Comparison of ENCODE assay signal across 8 mouse cellular contexts in the genomic region with DNA sequence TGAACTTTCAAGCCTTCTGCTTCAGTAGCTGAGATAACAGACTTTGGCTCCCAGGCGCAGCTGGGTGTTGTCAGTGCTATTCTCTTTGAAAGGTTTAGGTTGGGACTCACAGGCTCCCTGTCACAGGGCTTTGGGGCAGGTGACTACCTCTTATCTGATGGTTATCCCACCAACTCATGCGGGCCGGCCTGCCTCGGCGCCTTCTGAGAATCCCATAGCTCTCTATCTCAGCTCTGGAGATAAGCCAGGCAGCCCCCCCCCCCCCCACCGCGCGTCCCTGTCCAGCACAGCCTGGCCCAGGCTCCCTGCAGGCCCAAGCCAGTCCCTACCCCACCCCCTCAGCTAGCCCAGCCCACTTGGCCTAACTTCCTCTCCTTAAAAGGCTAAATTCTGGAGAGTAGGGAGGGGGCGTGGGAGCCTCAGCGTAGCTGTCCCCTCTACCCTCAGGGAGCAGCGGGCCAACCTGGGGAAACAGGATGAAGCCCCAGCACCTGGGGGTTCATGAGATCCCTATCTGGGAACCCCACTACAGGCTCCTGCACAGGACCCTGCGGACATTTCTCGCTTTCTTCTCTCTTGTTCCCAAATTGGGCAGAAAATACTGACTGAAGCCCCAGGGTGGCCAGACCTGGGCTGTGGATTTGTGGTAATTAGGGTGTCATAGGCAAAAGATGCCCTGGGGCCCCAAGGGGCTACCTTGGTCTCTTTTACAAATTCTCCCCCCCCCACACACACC. TPM values are rescaled to one million over a fixed set of nuclear protein-coding genes. Genes with fewer than 3 reads are reported as not detected.
DNase-seq lines count a peak whose midpoint lies in the region; ATAC-seq and TF ChIP-seq lines count a peak whose summit lies in the region.

No protein-coding gene starts in this region.

- 21% methylated on average over 13 of the region's 13 CpGs for WGBS in hindbrain, embryonic 16.5 days
- WGBS in liver, embryonic 15.5 days (ENCODE audit: insufficient replicate concordance): 16% methylated on average over 13 of the region's 13 CpGs
- WGBS in stomach, embryonic 14.5 days: 7% methylated on average over 13 of the region's 13 CpGs

- H3K4me3 ChIP-seq in E14TG2a.4 (replicated peaks; ENCODE audit: low read length): peak overlapping the region; percentile 60
- no peak overlapping the region for H3K4me3 ChIP-seq in hindbrain, embryonic 16.5 days (ENCODE audit: low read length)
- H3K4me3 ChIP-seq in liver, embryonic 15.5 days (replicated peaks): no peak overlapping the region
- no peak overlapping the region for H3K4me3 ChIP-seq in stomach, embryonic 14.5 days (ENCODE audit: low read depth, low read length)

- ATAC-seq in erythroid progenitor cell, adult 5-6 weeks (replicated peaks; ENCODE audit: low FRiP score, poor library complexity, severe bottlenecking): 0 out of 2 replicates have a peak, but pooled peaks have one; percentile 13
- peak; percentile 79; the same call in 1 of the 2 replicates for ATAC-seq in hindbrain, embryonic 16.5 days
- peak; percentile 32; the same call in 1 of the 2 replicates for ATAC-seq in liver, embryonic 15.5 days (ENCODE audit: insufficient read depth)
- ATAC-seq in stomach, embryonic 14.5 days (ENCODE audit: insufficient number of reproducible peaks, insufficient read depth, low FRiP score, low read depth): peak; percentile 85

- DNase-seq in adrenal gland, postnatal 10 days: peak; percentile 67
- no peak for DNase-seq in adrenal gland, postnatal 4 days (ENCODE audit: low spot score in 2 of 2)
- no peak for DNase-seq in layer of hippocampus, postnatal 10 days (ENCODE audit: low spot score in 2 of 2)

- no peak overlapping the region for H3K27ac ChIP-seq in hindbrain, embryonic 16.5 days (ENCODE audit: low read depth, low read length)
- peak overlapping the region; percentile 82 for H3K27ac ChIP-seq in liver, embryonic 15.5 days (replicated peaks)
- peak overlapping the region; percentile 77 for H3K27ac ChIP-seq in stomach, embryonic 14.5 days (ENCODE audit: low read length)

- peaks cover 87% of the 10 kb centered on the region for H3K4me1 ChIP-seq in E14TG2a.4 (replicated peaks; ENCODE audit: low read depth, low read length)
- peaks cover 4% of the 10 kb centered on the region for H3K4me1 ChIP-seq in hindbrain, embryonic 16.5 days (ENCODE audit: control insufficient read depth, insufficient read depth, low read depth, low read length)
- peaks cover 95% of the 10 kb centered on the region for H3K4me1 ChIP-seq in liver, embryonic 15.5 days (replicated peaks)
- peaks cover 15% of the 10 kb centered on the region for H3K4me1 ChIP-seq in stomach, embryonic 14.5 days (ENCODE audit: control insufficient read depth, insufficient read depth, low read length)

- no peak for TF ChIP-seq CTCF in E14TG2a.4 (conservative IDR thresholded peaks at IDR 0.05; ENCODE audit: low read length)

- peaks cover 8% of the 10 kb centered on the region; the same call in 1 of the 2 replicates for H3K9me3 ChIP-seq in E14TG2a.4 (ENCODE audit: low read length)
- H3K9me3 ChIP-seq in hindbrain, embryonic 16.5 days (ENCODE audit: control insufficient read depth, low read length): no peaks in the 10 kb centered on the region
- H3K9me3 ChIP-seq in liver, embryonic 15.5 days (replicated peaks): no peaks in the 10 kb centered on the region
- no peaks in the 10 kb centered on the region for H3K9me3 ChIP-seq in stomach, embryonic 14.5 days (ENCODE audit: control insufficient read depth, low read depth, low read length)

- H3K4me2 ChIP-seq in hindbrain, embryonic 16.5 days (ENCODE audit: low read length): no peak overlapping the region
- H3K4me2 ChIP-seq in liver, embryonic 15.5 days: peak overlapping the region; percentile 41
- H3K4me2 ChIP-seq in stomach, embryonic 14.5 days (replicated peaks; ENCODE audit: low read depth, low read length): peak overlapping the region; percentile 8; the same call in 1 of the 2 replicates

- H3K27me3 ChIP-seq in E14TG2a.4 (ENCODE audit: insufficient read depth, low read length): no peaks in the 10 kb centered on the region
- peaks cover 7% of the 10 kb centered on the region; the same call in 1 of the 2 replicates for H3K27me3 ChIP-seq in hindbrain, embryonic 16.5 days (replicated peaks; ENCODE audit: control insufficient read depth, insufficient read depth, low read length)
- no peaks in the 10 kb centered on the region for H3K27me3 ChIP-seq in liver, embryonic 15.5 days
- no peaks in the 10 kb centered on the region for H3K27me3 ChIP-seq in stomach, embryonic 14.5 days (ENCODE audit: control insufficient read depth, insufficient read depth, low read length)

- no peaks in the 10 kb centered on the region for H3K36me3 ChIP-seq in E14TG2a.4 (ENCODE audit: insufficient read depth, low read length)
- H3K36me3 ChIP-seq in hindbrain, embryonic 16.5 days (ENCODE audit: control insufficient read depth, insufficient read depth, low read length): no peaks in the 10 kb centered on the region
- H3K36me3 ChIP-seq in liver, embryonic 15.5 days (replicated peaks): no peaks in the 10 kb centered on the region
- no peaks in the 10 kb centered on the region for H3K36me3 ChIP-seq in stomach, embryonic 14.5 days (ENCODE audit: control insufficient read depth, insufficient read depth, low read length)

- H3K9ac ChIP-seq in hindbrain, embryonic 16.5 days (ENCODE audit: low read depth, low read length): peak overlapping the region; percentile 33; the same call in 1 of the 2 replicates
- peak overlapping the region; percentile 37; the same call in 1 of the 2 replicates for H3K9ac ChIP-seq in liver, embryonic 15.5 days
- H3K9ac ChIP-seq in stomach, embryonic 14.5 days (replicated peaks; ENCODE audit: low read depth, low read length): no peak overlapping the region

RNA-seq across cellular contexts. Expression of gene Actb, which starts 19.8 kb away (rescaled TPM):
- total RNA-seq in adrenal gland, postnatal 10 days (2021): 1,000 to 10,000 TPM; 2,913 to 2,936 TPM
- total RNA-seq in adrenal gland, postnatal 4 days (2021): 1,000 to 10,000 TPM; 3,089 to 3,273 TPM
- 4,902 and 5,552 TPM in 2 replicates for total RNA-seq in erythroid progenitor cell, adult 5-6 weeks (2015; ENCODE audit: low replicate concordance)
- 1,509 and 1,723 TPM in 2 replicates for total RNA-seq in erythroid progenitor cell, adult 5-6 weeks (2017; ENCODE audit: low replicate concordance)
- polyA plus RNA-seq in hindbrain, embryonic 16.5 days (2015; fragmentation: Nextera tagmentation; extraction: Ambion mirVana): 11,512 and 13,219 TPM in 2 replicates
- polyA plus RNA-seq in liver, embryonic 15.5 days (2015; fragmentation: Nextera tagmentation; extraction: Ambion mirVana): 5,733 and 6,728 TPM in 2 replicates
- 17,142 and 17,567 TPM in 2 replicates for polyA plus RNA-seq in stomach, embryonic 14.5 days (2014; fragmentation: Nextera tagmentation; extraction: Ambion mirVana)
- total RNA-seq in layer of hippocampus, postnatal 10 days (2021): 1,000 to 10,000 TPM; 4,137 to 4,167 TPM

RNA-seq across cellular contexts. Expression of gene Fbxl18, which starts 31.2 kb away (rescaled TPM):
- total RNA-seq in adrenal gland, postnatal 10 days (2021): 10 to 100 TPM in 1 of 2 experiments, 1 to 10 TPM in 1; 9.4 to 12.7 TPM
- total RNA-seq in adrenal gland, postnatal 4 days (2021): 10 to 100 TPM; 18.3 to 20.9 TPM
- 0.42 and 4.0 TPM in 2 replicates for total RNA-seq in erythroid progenitor cell, adult 5-6 weeks (2015; ENCODE audit: low replicate concordance)
- total RNA-seq in erythroid progenitor cell, adult 5-6 weeks (2017; ENCODE audit: low replicate concordance): 2.4 and 2.7 TPM in 2 replicates
- 29.7 and 32.9 TPM in 2 replicates for polyA plus RNA-seq in hindbrain, embryonic 16.5 days (2015; fragmentation: Nextera tagmentation; extraction: Ambion mirVana)
- 3.3 and 4.2 TPM in 2 replicates for polyA plus RNA-seq in liver, embryonic 15.5 days (2015; fragmentation: Nextera tagmentation; extraction: Ambion mirVana)
- 9.1 and 10.5 TPM in 2 replicates for polyA plus RNA-seq in stomach, embryonic 14.5 days (2014; fragmentation: Nextera tagmentation; extraction: Ambion mirVana)
- 10 to 100 TPM; 38.5 to 40.1 TPM for total RNA-seq in layer of hippocampus, postnatal 10 days (2021)

RNA-seq across cellular contexts. Expression of gene Fscn1, which starts 33.8 kb away (rescaled TPM):
- 100 to 1,000 TPM in 1 of 2 experiments, 10 to 100 TPM in 1; 85.6 to 125 TPM for total RNA-seq in adrenal gland, postnatal 10 days (2021)
- 100 to 1,000 TPM; 122 to 151 TPM for total RNA-seq in adrenal gland, postnatal 4 days (2021)
- total RNA-seq in erythroid progenitor cell, adult 5-6 weeks (2015; ENCODE audit: low replicate concordance): 0.84 TPM in 1 of 2 replicates, not detected in the other
- total RNA-seq in erythroid progenitor cell, adult 5-6 weeks (2017; ENCODE audit: low replicate concordance): 5.1 TPM in 1 of 2 replicates, not detected in the other
- polyA plus RNA-seq in hindbrain, embryonic 16.5 days (2015; fragmentation: Nextera tagmentation; extraction: Ambion mirVana): 478 and 522 TPM in 2 replicates
- polyA plus RNA-seq in liver, embryonic 15.5 days (2015; fragmentation: Nextera tagmentation; extraction: Ambion mirVana): 23.0 and 23.4 TPM in 2 replicates
- 232 and 251 TPM in 2 replicates for polyA plus RNA-seq in stomach, embryonic 14.5 days (2014; fragmentation: Nextera tagmentation; extraction: Ambion mirVana)
- 100 to 1,000 TPM; 420 to 424 TPM for total RNA-seq in layer of hippocampus, postnatal 10 days (2021)

Comparison
In these comparisons a context has a peak if more than half of its experiments do, and no peak if none do; other contexts are left out.
1. ATAC-seq: peak in every context shown above with its lines; median percentile 85 in stomach, embryonic 14.5 days; 79 in hindbrain, embryonic 16.5 days; 32 in liver, embryonic 15.5 days; 13 in erythroid progenitor cell, adult 5-6 weeks.
2. RNA of gene Fscn1, which starts 33.8 kb away (total RNA-seq): 420 to 424 TPM in layer of hippocampus, postnatal 10 days, 122 to 151 TPM in adrenal gland, postnatal 4 days and 85.6 to 125 TPM in adrenal gland, postnatal 10 days; 0.84 to 5.1 TPM in erythroid progenitor cell, adult 5-6 weeks; every median in the first group is over 10 times any median in the second.